Mouse (Mus musculus) kidney, adult 2 months (tissue): ENCODE data around the gene Dusp3.

Source experiments
- CTCF ChIP-seq: fragments of 200-500 bp; conservative IDR thresholded peaks from 2 replicates; pipeline ENCODE4 v1.5.1; 2011; ENCODE audit warnings: low read depth, mild to moderate bottlenecking, control low read depth, low read length, moderate library complexity, mixed read lengths; ENCODE audit not compliant: insufficient read depth, insufficient read length
- POLR2A ChIP-seq: fragments of 200-500 bp; IDR thresholded peaks from one replicate; pipeline ENCODE4 v1.6.1; 2011; ENCODE audit warnings: low read depth, low read length, control low read depth

- TF ChIP-seq CTCF (no peak), POLR2A (no peak)
Observed at GRCm38 (mm10) chr11:102021196-102021595, 34.4 kb upstream of the Dusp3 start.
